Mouse (Mus musculus) midbrain, embryonic 13.5 days (tissue): ENCODE results near the gene Rgs7. TPM values are rescaled to one million over a fixed set of nuclear protein-coding genes. Genes with fewer than 3 reads are reported as not detected.

Experiments
- ATAC-seq: fragments of 200-750 bp; cut with Nextera tagmentation; 2 replicates; pipeline ENCODE4 v1.8.0; 2017; ENCODE audit warnings: mild to moderate bottlenecking, moderate TSS enrichment, moderate library complexity
- H3K27ac ChIP-seq: fragments of 300-500 bp; sonication (generic); 2 replicates; pipeline ENCODE4 v1.5.1; 2015; ENCODE audit warnings: inconsistent platforms, mild to moderate bottlenecking, moderate library complexity
- H3K27me3 ChIP-seq: fragments of 300-500 bp; sonication (generic); 2 replicates; pipeline ENCODE4 v1.6.1; 2015; ENCODE audit warnings: mild to moderate bottlenecking, inconsistent platforms
- H3K36me3 ChIP-seq: fragments of 300-500 bp; sonication (generic); 2 replicates; pipeline ENCODE4 v1.6.1; 2015; ENCODE audit warnings: mild to moderate bottlenecking, inconsistent platforms
- H3K4me1 ChIP-seq: fragments of 300-500 bp; sonication (generic); replicated peaks from 2 replicates; pipeline ENCODE4 v1.6.1; 2015; ENCODE audit warnings: inconsistent platforms
- H3K4me2 ChIP-seq: fragments of 300-500 bp; sonication (generic); replicated peaks from 2 replicates; pipeline ENCODE4 v1.6.1; 2015; ENCODE audit warnings: moderate library complexity, mild to moderate bottlenecking, inconsistent platforms
- H3K4me3 ChIP-seq: fragments of 300-500 bp; sonication (generic); replicated peaks from 2 replicates; pipeline ENCODE4 v1.5.1; 2015; ENCODE audit warnings: mild to moderate bottlenecking, inconsistent platforms
- H3K9ac ChIP-seq: fragments of 300-500 bp; sonication (generic); replicated peaks from 2 replicates; pipeline ENCODE4 v1.6.1; 2015; ENCODE audit warnings: mild to moderate bottlenecking, inconsistent platforms
- H3K9me3 ChIP-seq: fragments of 300-500 bp; sonication (generic); 2 replicates; pipeline ENCODE4 v1.6.1; 2016; ENCODE audit warnings: mild to moderate bottlenecking, inconsistent platforms
- WGBS: fragments of 180-500 bp; shearing (Covaris S2); methylation state at CpG from one replicate; pipeline ENCODE4 v1.1.7; 2015; 5-methylcytosine and 5-hydroxymethylcytosine counted together
- polyA plus RNA-seq: library from polyadenylated mRNA; unstranded; fragments of >200 nt; fragmentation: Nextera tagmentation; extraction: Ambion mirVana; gene quantifications from 2 replicates; pipeline ENCODE4 v1.2.1, GENCODE M21; 2015

Rgs7 gene
- polyA plus RNA-seq, 1 experiment from 2014 or later, result 17.1 TPM

- Histone ChIP-seq H3K27me3 (no peaks in the 10 kb centered on the region), H3K4me2 (no peak overlapping the region), H3K27ac (no peak overlapping the region), H3K9ac (no peak overlapping the region), H3K9me3 (no peaks in the 10 kb centered on the region), H3K36me3 (no peaks in the 10 kb centered on the region), H3K4me3 (no peak overlapping the region), H3K4me1 (peaks cover 4% of the 10 kb centered on the region; the same call in 1 of the 2 replicates)
- ATAC-seq, result no peak
- WGBS, result 88% methylated on average over 5 of the region's 5 CpGs
Measured at GRCm38 (mm10) chr1:175473060-175473459, 19.2 kb downstream of the Rgs7 start.

- 37% methylated on average over 8 of the region's 8 CpGs for WGBS
- Histone ChIP-seq H3K27ac (no peak overlapping the region), H3K27me3 (no peaks in the 10 kb centered on the region), H3K36me3 (no peaks in the 10 kb centered on the region), H3K9ac (no peak overlapping the region), H3K9me3 (no peaks in the 10 kb centered on the region), H3K4me3 (no peak overlapping the region), H3K4me2 (no peak overlapping the region), H3K4me1 (peaks cover 4% of the 10 kb centered on the region; the same call in 1 of the 2 replicates)
- no peak for ATAC-seq
Measured at GRCm38 (mm10) chr1:175469087-175469788, 23.1 kb downstream of the Rgs7 start.

- Histone ChIP-seq H3K9ac (no peak overlapping the region), H3K27ac (no peak overlapping the region), H3K27me3 (no peaks in the 10 kb centered on the region), H3K9me3 (no peaks in the 10 kb centered on the region), H3K4me1 (peaks cover 2% of the 10 kb centered on the region; the same call in 1 of the 2 replicates), H3K36me3 (no peaks in the 10 kb centered on the region), H3K4me3 (no peak overlapping the region), H3K4me2 (no peak overlapping the region)
- ATAC-seq, result no peak
- 82% methylated on average over 2 of the region's 2 CpGs for WGBS
Measured at GRCm38 (mm10) chr1:175464566-175464965, 27.7 kb downstream of the Rgs7 start.

GRCm38 (mm10) chr1:175462351-175462750 is 29.9 kb downstream of the Rgs7 start:
- Histone ChIP-seq H3K36me3 (no peaks in the 10 kb centered on the region), H3K4me2 (no peak overlapping the region), H3K27me3 (no peaks in the 10 kb centered on the region), H3K9ac (no peak overlapping the region), H3K4me3 (no peak overlapping the region), H3K4me1 (no peaks in the 10 kb centered on the region), H3K27ac (no peak overlapping the region), H3K9me3 (no peaks in the 10 kb centered on the region)
- no peak for ATAC-seq
- 89% methylated on average over 2 of the region's 2 CpGs for WGBS

- Histone ChIP-seq H3K4me3 (no peak overlapping the region), H3K4me1 (no peaks in the 10 kb centered on the region), H3K27me3 (no peaks in the 10 kb centered on the region), H3K36me3 (no peaks in the 10 kb centered on the region), H3K4me2 (no peak overlapping the region), H3K27ac (no peak overlapping the region), H3K9ac (no peak overlapping the region), H3K9me3 (no peaks in the 10 kb centered on the region)
- 89% methylated on average over 6 of the region's 6 CpGs for WGBS
- ATAC-seq, result no peak
Measured at GRCm38 (mm10) chr1:175454041-175454636, 38.2 kb downstream of the Rgs7 start.

GRCm38 (mm10) chr1:175448017-175448416 is 44.3 kb downstream of the Rgs7 start:
- ATAC-seq, result no peak
- Histone ChIP-seq H3K9ac (no peak overlapping the region), H3K4me3 (no peak overlapping the region), H3K4me2 (no peak overlapping the region), H3K4me1 (no peaks in the 10 kb centered on the region), H3K9me3 (no peaks in the 10 kb centered on the region), H3K36me3 (no peaks in the 10 kb centered on the region), H3K27me3 (no peaks in the 10 kb centered on the region), H3K27ac (no peak overlapping the region)
- 44% methylated on average over 5 of the region's 5 CpGs for WGBS

GRCm38 (mm10) chr1:175442939-175443338 is 49.4 kb downstream of the Rgs7 start:
- Histone ChIP-seq H3K9ac (no peak overlapping the region), H3K36me3 (no peaks in the 10 kb centered on the region), H3K4me1 (no peaks in the 10 kb centered on the region), H3K4me2 (no peak overlapping the region), H3K27ac (no peak overlapping the region), H3K4me3 (no peak overlapping the region), H3K27me3 (no peaks in the 10 kb centered on the region), H3K9me3 (no peaks in the 10 kb centered on the region)
- ATAC-seq, result no peak
- 95% methylated on average over 1 of the region's 1 CpGs for WGBS

- no peak for ATAC-seq
- 87% methylated on average over 6 of the region's 6 CpGs for WGBS
- no peak overlapping the region for H3K9ac ChIP-seq
Measured at GRCm38 (mm10) chr1:175442025-175442424, 50.3 kb downstream of the Rgs7 start.

GRCm38 (mm10) chr1:175433622-175434204 is 58.6 kb downstream of the Rgs7 start:
- Histone ChIP-seq H3K9me3 (no peaks in the 10 kb centered on the region), H3K36me3 (no peaks in the 10 kb centered on the region), H3K4me2 (no peak overlapping the region), H3K9ac (no peak overlapping the region), H3K27ac (no peak overlapping the region), H3K4me3 (no peak overlapping the region), H3K27me3 (no peaks in the 10 kb centered on the region), H3K4me1 (no peaks in the 10 kb centered on the region)
- no peak for ATAC-seq
- WGBS, result 78% methylated on average over 14 of the region's 14 CpGs

More at GRCm38 (mm10) chr1:175442025-175442424, 50.3 kb downstream of the Rgs7 start:
- no peak overlapping the region for H3K4me2 ChIP-seq
- no peak overlapping the region for H3K4me3 ChIP-seq
- H3K9me3 ChIP-seq, result no peaks in the 10 kb centered on the region
- no peaks in the 10 kb centered on the region for H3K27me3 ChIP-seq
- H3K27ac ChIP-seq, result no peak overlapping the region
- no peaks in the 10 kb centered on the region for H3K4me1 ChIP-seq
- H3K36me3 ChIP-seq, result no peaks in the 10 kb centered on the region

- Histone ChIP-seq H3K27me3 (no peaks in the 10 kb centered on the region), H3K27ac (no peak overlapping the region), H3K4me3 (no peak overlapping the region), H3K4me1 (no peaks in the 10 kb centered on the region), H3K9me3 (no peaks in the 10 kb centered on the region), H3K9ac (no peak overlapping the region), H3K4me2 (no peak overlapping the region), H3K36me3 (no peaks in the 10 kb centered on the region)
- no peak for ATAC-seq
- WGBS, result 84% methylated on average over 6 of the region's 6 CpGs
Measured at GRCm38 (mm10) chr1:175433128-175433527, 59.2 kb downstream of the Rgs7 start.

GRCm38 (mm10) chr1:175431356-175432053 is 60.8 kb downstream of the Rgs7 start:
- no peak overlapping the region for H3K27ac ChIP-seq
- no peak overlapping the region for H3K4me2 ChIP-seq
- H3K4me1 ChIP-seq, result peaks cover 7% of the 10 kb centered on the region
- ATAC-seq, result no peak
- H3K27me3 ChIP-seq, result no peaks in the 10 kb centered on the region
- 61% methylated on average over 4 of the region's 4 CpGs for WGBS
- no peak overlapping the region for H3K4me3 ChIP-seq
- H3K9ac ChIP-seq, result no peak overlapping the region
- no peaks in the 10 kb centered on the region for H3K36me3 ChIP-seq
- H3K9me3 ChIP-seq, result no peaks in the 10 kb centered on the region

- H3K36me3 ChIP-seq, result no peaks in the 10 kb centered on the region
- H3K9me3 ChIP-seq, result no peaks in the 10 kb centered on the region
- no peaks in the 10 kb centered on the region for H3K27me3 ChIP-seq
- H3K9ac ChIP-seq, result no peak overlapping the region
- no peak overlapping the region for H3K27ac ChIP-seq
- H3K4me3 ChIP-seq, result no peak overlapping the region
- WGBS, result 89% methylated on average over 2 of the region's 2 CpGs
- no peak for ATAC-seq
- no peak overlapping the region for H3K4me2 ChIP-seq
- H3K4me1 ChIP-seq, result peaks cover 16% of the 10 kb centered on the region
Measured at GRCm38 (mm10) chr1:175427112-175427511, 65.2 kb downstream of the Rgs7 start.
